Mouse (Mus musculus) testis, adult 2 months (tissue): ENCODE measurements around the gene Ccser1.

Experiments used
- CTCF ChIP-seq: fragments of 200-500 bp; IDR thresholded peaks from 2 replicates; pipeline ENCODE4 v1.5.1; 2012; ENCODE audit warnings: low read depth, mild to moderate bottlenecking, inconsistent platforms, low read length, moderate library complexity; ENCODE audit not compliant: control insufficient read depth, insufficient read depth, insufficient replicate concordance
- POLR2A ChIP-seq: fragments of 200-500 bp; IDR thresholded peaks from 2 replicates; pipeline ENCODE4 v1.6.1; 2012; ENCODE audit warnings: low read depth, mild to moderate bottlenecking, inconsistent platforms, low read length, moderate library complexity; ENCODE audit not compliant: control insufficient read depth

DNA sequence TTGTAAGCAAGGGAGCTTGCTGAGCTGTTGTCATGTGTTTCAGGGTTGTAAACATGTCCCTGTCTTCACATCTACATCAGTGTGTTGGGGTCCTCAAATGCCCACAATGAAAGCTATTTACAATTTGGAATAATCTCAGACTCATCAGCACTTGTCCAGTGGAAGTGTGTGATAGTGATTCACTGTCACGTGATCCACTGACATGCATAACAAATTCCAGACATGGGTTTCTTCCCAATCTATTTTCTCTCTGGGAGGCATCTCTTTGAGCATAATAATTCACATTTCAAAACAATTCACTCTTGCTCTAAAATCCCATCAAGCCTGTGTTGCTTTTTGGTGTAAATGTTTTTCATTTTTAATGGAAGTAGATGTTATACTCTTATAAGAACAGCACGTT is 408.9 kb downstream of the Ccser1 start:
- TF ChIP-seq POLR2A (no peak), CTCF (no peak)
